Mouse (Mus musculus) spleen, postnatal 4 days (tissue): ENCODE data around the gene Sp110.
A peak's percentile ranks its signal among the peaks of the same experiment; 100 is the strongest.
"Not testable (repeated sequence)": the region's sequence is repeated elsewhere in the genome, so short reads cannot be mapped to it uniquely, and the experiment has no call there.

Source experiments
- DNase-seq, 2 experiments: peaks; one replicate each; pipeline ENCODE4 v3.0.0; 2022; ENCODE audit warnings: low spot score in 2 of 2

Gene Sp110

DNA sequence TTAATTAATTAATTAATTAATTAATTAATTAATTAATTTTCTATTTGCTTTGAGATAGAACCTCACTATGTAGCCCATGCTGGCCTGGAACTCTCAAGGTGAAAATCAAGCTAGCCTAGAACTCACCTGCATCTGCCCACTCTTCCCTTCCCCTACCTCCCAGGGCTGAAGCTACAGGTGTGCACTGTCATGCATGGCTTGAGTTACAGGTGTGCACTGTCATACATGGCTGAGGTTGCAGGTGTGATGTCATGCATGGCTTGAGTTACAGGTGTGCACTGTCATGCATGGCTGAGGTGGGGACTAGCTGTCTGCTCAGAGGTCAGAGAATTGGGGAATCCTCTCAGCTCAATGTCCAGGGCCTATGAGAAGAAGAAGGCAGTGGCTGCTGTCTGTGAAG, 52.2 kb downstream of the Sp110 start:
- DNase-seq: peak in 1 of 2 experiments; percentile 62

DNA sequence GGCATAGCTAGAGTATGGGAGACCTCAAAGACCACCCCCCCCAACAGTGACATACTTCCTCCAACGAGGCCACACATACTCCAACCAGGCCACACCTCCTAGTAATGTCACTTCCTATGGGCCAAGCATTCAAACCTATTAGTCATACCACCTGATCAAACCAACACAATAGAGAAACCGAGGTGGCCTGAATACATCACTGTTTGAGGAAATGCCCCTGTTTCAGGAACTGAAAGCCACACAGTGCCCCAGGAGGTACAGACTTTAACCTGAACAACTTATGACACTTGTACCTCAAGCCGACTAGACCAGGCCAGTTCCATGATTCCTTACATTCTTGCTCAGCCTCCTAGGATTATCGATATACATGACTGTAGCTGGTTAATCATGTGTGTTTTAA, 54.8 kb downstream of the Sp110 start:
- not testable (repeated sequence) for DNase-seq

DNA sequence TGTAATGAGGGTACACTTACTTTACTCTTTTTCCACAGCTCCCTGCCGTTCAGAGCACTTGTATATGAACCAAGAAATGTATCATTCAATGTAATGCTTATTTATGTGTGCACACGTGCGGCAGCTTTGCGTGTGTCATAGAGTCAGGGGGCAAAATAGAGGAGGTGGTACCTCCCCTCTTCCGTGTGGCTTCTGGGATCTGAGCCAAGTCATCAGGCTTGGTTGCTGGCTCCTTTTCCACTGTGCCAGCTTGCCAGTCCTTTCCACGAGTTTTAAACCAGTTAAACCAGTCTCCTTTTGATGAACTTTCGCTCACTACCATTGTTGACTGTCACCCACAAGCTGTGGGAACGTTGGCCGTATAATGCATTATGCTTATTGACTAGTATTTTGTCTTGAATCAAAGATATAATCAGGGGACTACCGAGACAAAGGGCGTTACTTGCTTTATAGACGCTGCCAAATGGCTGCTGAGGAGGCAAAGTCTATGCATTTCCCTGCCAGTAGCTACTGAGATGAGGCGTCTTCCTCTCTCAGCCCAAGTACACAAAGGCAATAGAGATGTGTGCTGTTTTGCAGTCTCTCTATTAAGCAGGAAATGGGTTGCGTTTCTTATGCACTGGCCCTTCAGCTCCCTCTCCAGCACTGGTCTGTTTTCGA, 70.0 kb downstream of the Sp110 start:
- DNase-seq: not testable (repeated sequence)
